Mouse (Mus musculus) lung, embryonic 15.5 days (tissue): ENCODE data around the gene Rasgrp2. TPM values are rescaled to one million over a fixed set of nuclear protein-coding genes. Genes with fewer than 3 reads are reported as not detected.
A peak's percentile ranks its signal among the peaks of the same experiment; 100 is the strongest.

Experiments
- ATAC-seq: fragments of 200-750 bp; cut with Nextera tagmentation; 2 replicates; pipeline ENCODE4 v1.8.0; 2017; ENCODE audit warnings: moderate number of reproducible peaks, borderline replicate concordance; ENCODE audit not compliant: low FRiP score, low TSS enrichment; ENCODE audit errors: extremely low read depth
- H3K27ac ChIP-seq: fragments of 300-500 bp; sonication (generic); 2 replicates; pipeline ENCODE4 v1.5.1; 2015; ENCODE audit warnings: moderate library complexity, mild to moderate bottlenecking, inconsistent platforms
- H3K27me3 ChIP-seq: fragments of 300-500 bp; sonication (generic); 2 replicates; pipeline ENCODE4 v1.6.1; 2015; ENCODE audit warnings: inconsistent platforms
- H3K36me3 ChIP-seq: fragments of 300-500 bp; sonication (generic); 2 replicates; pipeline ENCODE4 v1.6.1; 2015; ENCODE audit warnings: inconsistent platforms
- H3K4me1 ChIP-seq: fragments of 300-500 bp; sonication (generic); 2 replicates; pipeline ENCODE4 v1.6.1; 2015; ENCODE audit warnings: inconsistent platforms
- H3K4me2 ChIP-seq: fragments of 300-500 bp; sonication (generic); 2 replicates; pipeline ENCODE4 v1.6.1; 2015; ENCODE audit warnings: inconsistent platforms, mild to moderate bottlenecking, moderate library complexity
- H3K4me3 ChIP-seq: fragments of 300-500 bp; sonication (generic); 2 replicates; pipeline ENCODE4 v1.5.1; 2015; ENCODE audit warnings: mild to moderate bottlenecking, inconsistent platforms
- H3K9ac ChIP-seq: fragments of 300-500 bp; sonication (generic); 2 replicates; pipeline ENCODE4 v1.6.1; 2015; ENCODE audit warnings: inconsistent platforms
- H3K9me3 ChIP-seq: fragments of 300-500 bp; sonication (generic); 2 replicates; pipeline ENCODE4 v1.6.1; 2016; ENCODE audit warnings: inconsistent platforms
- WGBS: fragments of 180-500 bp; shearing (Covaris S2); methylation state at CpG from one replicate; pipeline ENCODE4 v1.1.7; 2015; 5-methylcytosine and 5-hydroxymethylcytosine counted together
- polyA plus RNA-seq: library from polyadenylated mRNA; unstranded; fragments of >200 nt; fragmentation: Nextera tagmentation; extraction: Ambion mirVana; gene quantifications from 2 replicates; pipeline ENCODE4 v1.2.1, GENCODE M21; 2015

The Rasgrp2 gene
- polyA plus RNA-seq, 1 experiment from 2014 or later: 72.1 TPM

DNA sequence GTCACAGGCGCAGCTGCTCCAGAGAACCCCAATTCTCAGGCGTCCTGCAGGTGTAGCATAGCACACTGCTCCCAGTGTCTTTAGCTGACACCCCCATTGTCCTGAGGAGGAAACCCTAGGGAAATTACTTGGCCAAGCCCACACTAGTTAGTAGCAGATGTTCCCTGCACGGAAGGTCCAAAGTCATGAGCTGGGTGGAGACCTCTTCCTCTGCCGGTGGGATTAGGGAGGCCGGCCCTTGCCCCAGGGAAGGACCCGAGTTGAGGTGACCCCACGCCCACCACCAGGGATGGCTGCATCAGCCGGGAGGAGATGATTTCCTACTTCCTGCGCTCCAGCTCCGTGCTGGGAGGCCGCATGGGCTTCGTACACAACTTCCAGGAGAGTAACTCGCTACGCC is 13.7 kb downstream of the Rasgrp2 start:
- H3K9ac ChIP-seq: no peak overlapping the region
- H3K4me3 ChIP-seq: no peak overlapping the region
- no peak overlapping the region for H3K4me2 ChIP-seq
- peaks cover 8% of the 10 kb centered on the region for H3K27me3 ChIP-seq
- 52% methylated on average over 14 of the region's 14 CpGs for WGBS
- no peaks in the 10 kb centered on the region for H3K9me3 ChIP-seq
- H3K4me1 ChIP-seq: no peaks in the 10 kb centered on the region
- no peak overlapping the region for H3K27ac ChIP-seq
- no peak for ATAC-seq
- no peaks in the 10 kb centered on the region for H3K36me3 ChIP-seq

DNA sequence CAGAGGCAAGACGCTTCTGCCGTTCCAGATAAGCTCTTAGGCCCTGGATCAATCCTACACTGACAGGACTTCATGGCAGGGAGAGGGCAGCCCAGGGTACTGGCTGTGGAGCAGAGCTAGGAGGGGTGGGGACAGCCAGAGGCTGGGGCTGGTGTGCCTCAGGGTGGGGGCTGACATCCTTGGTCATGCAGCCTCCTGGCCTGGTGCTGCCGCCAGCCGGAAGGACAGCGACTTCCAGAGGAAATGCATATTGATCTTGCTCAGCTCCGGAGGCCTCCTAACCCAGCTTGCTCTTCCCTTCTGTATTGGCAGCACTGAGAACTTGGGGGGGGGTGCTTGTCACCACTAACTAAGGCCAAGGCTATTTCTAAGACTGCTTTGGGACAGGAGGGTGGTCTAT is 16.3 kb downstream of the Rasgrp2 start:
- Histone ChIP-seq H3K27me3 (peaks cover 34% of the 10 kb centered on the region), H3K4me3 (no peak overlapping the region), H3K36me3 (no peaks in the 10 kb centered on the region), H3K4me1 (peaks cover 12% of the 10 kb centered on the region), H3K9ac (no peak overlapping the region), H3K9me3 (no peaks in the 10 kb centered on the region), H3K27ac (no peak overlapping the region), H3K4me2 (no peak overlapping the region)
- WGBS: 30% methylated on average over 6 of the region's 6 CpGs
- ATAC-seq: no peak

GRCm38 (mm10) chr19:6416124-6416770 is 17.1 kb downstream of the Rasgrp2 start:
- Histone ChIP-seq H3K4me1 (peaks cover 12% of the 10 kb centered on the region), H3K9ac (no peak overlapping the region), H3K27ac (no peak overlapping the region), H3K27me3 (peaks cover 42% of the 10 kb centered on the region), H3K4me3 (no peak overlapping the region), H3K9me3 (no peaks in the 10 kb centered on the region), H3K36me3 (no peaks in the 10 kb centered on the region), H3K4me2 (no peak overlapping the region)
- no peak for ATAC-seq
- WGBS: 11% methylated on average over 9 of the region's 9 CpGs

DNA sequence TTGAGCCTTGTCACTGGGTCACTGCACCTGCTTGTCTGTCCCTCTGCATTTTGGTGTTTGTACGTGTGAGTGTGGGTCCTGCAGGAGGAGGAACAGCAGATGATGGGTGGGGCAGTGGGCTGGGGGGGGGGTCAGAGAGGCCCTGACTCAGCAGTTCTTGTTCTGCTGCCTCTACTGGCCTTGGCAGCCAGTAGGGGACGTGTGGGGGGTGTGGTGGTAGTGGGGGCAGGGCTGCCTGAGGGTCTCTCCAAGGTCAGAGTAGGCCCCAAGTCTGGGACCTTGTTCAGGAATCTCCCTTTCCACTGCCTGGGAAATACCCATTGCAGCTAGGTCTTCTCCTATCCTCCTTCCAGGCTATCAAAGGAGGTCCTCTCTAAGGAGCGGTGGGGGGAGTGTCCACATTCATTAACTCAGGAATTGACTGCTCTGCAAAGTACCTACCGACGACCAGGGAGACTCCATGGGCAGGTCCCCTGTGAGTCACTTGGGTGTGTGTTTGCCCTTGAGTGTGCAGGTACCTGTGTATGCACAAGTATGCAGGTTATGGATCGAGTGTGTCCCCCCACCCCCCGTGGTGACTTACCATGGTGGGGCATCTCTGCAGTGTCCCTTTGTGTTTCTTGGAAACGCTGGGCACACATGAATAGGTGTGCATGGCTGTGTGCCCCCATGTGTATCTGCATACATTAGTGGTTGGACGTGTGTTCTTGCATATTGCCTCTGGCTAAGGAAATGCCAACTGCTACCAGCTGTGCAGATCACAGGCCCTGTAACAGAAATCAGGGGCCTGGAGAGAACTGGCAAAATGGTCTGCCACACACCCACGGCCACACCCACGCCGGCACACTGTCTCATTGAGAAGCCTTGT is 18.0 kb downstream of the Rasgrp2 start:
- 69% methylated on average over 12 of the region's 12 CpGs for WGBS
- peaks cover 51% of the 10 kb centered on the region for H3K27me3 ChIP-seq
- H3K36me3 ChIP-seq: no peaks in the 10 kb centered on the region
- no peak overlapping the region for H3K9ac ChIP-seq
- H3K27ac ChIP-seq: no peak overlapping the region
- H3K9me3 ChIP-seq: no peaks in the 10 kb centered on the region
- H3K4me1 ChIP-seq: peaks cover 13% of the 10 kb centered on the region
- H3K4me2 ChIP-seq: no peak overlapping the region
- no peak overlapping the region for H3K4me3 ChIP-seq
- ATAC-seq: no peak

- Histone ChIP-seq H3K4me1 (peaks cover 20% of the 10 kb centered on the region), H3K4me2 (peak within 1 kb of the TSS; percentile 98), H3K9me3 (no peaks in the 10 kb centered on the region), H3K9ac (peak within 1 kb of the TSS; percentile 24; the same call in 1 of the 2 replicates), H3K36me3 (no peaks in the 10 kb centered on the region), H3K4me3 (peak within 1 kb of the TSS; percentile 47), H3K27ac (no peak within 1 kb of the TSS), H3K27me3 (peaks cover 61% of the 10 kb centered on the region)
- peak; percentile 75; the same call in 1 of the 2 replicates for ATAC-seq
- 2% methylated on average over 46 of the region's 46 CpGs for WGBS
Measured at GRCm38 (mm10) chr19:6418233-6418879, 19.2 kb downstream of the Rasgrp2 start, which contains the start of gene Nrxn2. Nrxn2 (plus strand) TSS chr19:6418731.

GRCm38 (mm10) chr19:6418984-6419692 is 20.0 kb downstream of the Rasgrp2 start:
- Histone ChIP-seq H3K36me3 (no peaks in the 10 kb centered on the region), H3K4me3 (no peak overlapping the region; the same call in 1 of the 2 replicates), H3K9ac (no peak overlapping the region), H3K9me3 (no peaks in the 10 kb centered on the region), H3K4me1 (peaks cover 20% of the 10 kb centered on the region), H3K27me3 (peaks cover 68% of the 10 kb centered on the region), H3K27ac (no peak overlapping the region), H3K4me2 (peak overlapping the region; percentile 98)
- ATAC-seq: no peak
- WGBS: 9% methylated on average over 18 of the region's 23 CpGs

DNA sequence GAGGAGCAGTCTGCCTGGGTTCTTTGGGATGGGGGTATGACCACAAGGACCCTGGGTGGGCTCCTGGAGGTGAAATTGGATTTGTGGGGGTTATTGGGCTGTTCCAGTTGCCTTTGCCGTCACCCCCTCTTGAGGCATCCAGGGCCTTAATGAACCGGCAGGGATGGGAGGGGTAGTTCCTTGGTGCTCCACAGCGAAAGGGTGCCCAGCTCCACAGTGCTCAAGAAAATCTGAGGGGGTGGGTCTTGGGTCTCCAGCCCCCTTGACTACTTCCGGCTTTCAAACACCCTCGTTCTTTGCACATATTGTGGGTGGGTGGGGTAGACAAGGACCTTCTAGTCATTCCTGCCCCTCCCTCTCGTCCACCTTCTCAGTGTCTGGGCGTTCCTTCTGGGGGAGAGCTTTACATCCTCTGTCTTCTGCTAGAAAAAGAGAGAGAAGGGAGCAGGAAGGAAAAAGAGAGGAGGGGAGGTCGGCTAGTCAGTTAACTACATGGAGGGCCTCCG is 20.7 kb downstream of the Rasgrp2 start:
- Histone ChIP-seq H3K4me1 (peaks cover 20% of the 10 kb centered on the region), H3K4me2 (no peak overlapping the region), H3K4me3 (no peak overlapping the region), H3K27me3 (peaks cover 75% of the 10 kb centered on the region), H3K9me3 (no peaks in the 10 kb centered on the region), H3K36me3 (no peaks in the 10 kb centered on the region), H3K27ac (no peak overlapping the region), H3K9ac (no peak overlapping the region)
- WGBS: 45% methylated on average over 9 of the region's 9 CpGs
- no peak for ATAC-seq

DNA sequence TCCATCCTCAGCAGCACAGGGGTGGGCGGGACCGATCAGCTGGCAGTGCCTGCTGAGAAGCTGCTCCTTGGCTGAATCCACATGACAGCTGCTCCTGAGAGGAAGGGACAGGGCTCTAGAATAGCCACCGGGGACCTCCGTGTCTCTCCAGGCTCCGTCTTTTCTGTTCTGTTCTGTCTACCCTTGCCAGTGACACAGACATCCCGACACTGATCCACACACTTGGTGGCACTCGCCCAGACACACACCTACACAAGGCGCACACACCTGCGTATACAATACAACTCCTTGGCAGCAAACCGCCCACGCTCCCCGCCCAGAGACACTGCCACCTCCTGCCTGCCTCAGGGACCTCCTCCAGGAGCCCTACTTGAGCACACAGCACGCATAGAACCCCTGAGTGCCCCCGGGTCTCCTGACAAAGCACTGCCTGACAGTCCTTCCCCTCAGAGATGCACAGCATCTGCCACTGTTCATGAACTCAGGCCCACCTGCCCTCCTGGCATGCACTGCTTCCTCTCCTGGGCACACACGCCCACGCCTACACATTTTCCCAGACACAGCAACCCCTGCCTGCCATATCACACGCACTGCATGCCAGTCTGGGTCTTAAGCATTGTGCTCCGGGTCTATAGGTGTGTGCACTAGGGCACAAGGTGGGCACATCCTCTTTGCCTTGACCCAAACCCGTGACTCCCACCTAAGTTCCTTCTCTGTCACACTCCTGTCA is 21.5 kb downstream of the Rasgrp2 start:
- peaks cover 83% of the 10 kb centered on the region for H3K27me3 ChIP-seq
- peaks cover 20% of the 10 kb centered on the region for H3K4me1 ChIP-seq
- WGBS: 46% methylated on average over 19 of the region's 19 CpGs
- no peak overlapping the region for H3K4me2 ChIP-seq
- no peak overlapping the region for H3K4me3 ChIP-seq
- H3K9ac ChIP-seq: no peak overlapping the region
- no peaks in the 10 kb centered on the region for H3K9me3 ChIP-seq
- ATAC-seq: no peak
- no peaks in the 10 kb centered on the region for H3K36me3 ChIP-seq
- no peak overlapping the region for H3K27ac ChIP-seq

- Histone ChIP-seq H3K27ac (no peak overlapping the region), H3K4me2 (no peak overlapping the region), H3K9me3 (no peaks in the 10 kb centered on the region), H3K36me3 (no peaks in the 10 kb centered on the region), H3K4me1 (peaks cover 20% of the 10 kb centered on the region), H3K27me3 (peaks cover 88% of the 10 kb centered on the region), H3K4me3 (no peak overlapping the region), H3K9ac (no peak overlapping the region)
- no peak for ATAC-seq
- 73% methylated on average over 9 of the region's 9 CpGs for WGBS
Measured at GRCm38 (mm10) chr19:6421211-6421590, 22.1 kb downstream of the Rasgrp2 start.

DNA sequence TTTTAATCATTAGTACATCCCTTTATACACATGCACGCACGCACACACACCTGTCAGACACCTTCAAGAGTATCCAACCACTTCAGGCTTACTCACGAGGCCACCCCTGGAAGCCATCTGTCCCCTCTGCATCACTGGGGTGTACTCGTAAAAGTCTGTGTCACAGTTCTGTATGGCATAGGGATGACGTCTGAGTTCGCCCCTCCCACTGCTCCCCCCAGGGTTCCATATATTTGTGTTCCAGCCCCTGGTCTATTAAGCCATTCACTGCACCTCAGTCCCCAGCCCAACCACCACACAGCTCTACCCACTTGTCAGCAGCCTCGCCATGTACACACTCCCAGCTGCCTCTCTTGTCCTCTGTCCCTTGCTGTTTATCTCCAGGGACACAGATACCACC is 22.9 kb downstream of the Rasgrp2 start:
- Histone ChIP-seq H3K27me3 (peaks cover 96% of the 10 kb centered on the region), H3K36me3 (no peaks in the 10 kb centered on the region), H3K4me3 (no peak overlapping the region), H3K9me3 (no peaks in the 10 kb centered on the region), H3K4me2 (no peak overlapping the region), H3K27ac (no peak overlapping the region), H3K9ac (no peak overlapping the region), H3K4me1 (peaks cover 20% of the 10 kb centered on the region)
- ATAC-seq: no peak
- 53% methylated on average over 7 of the region's 7 CpGs for WGBS

DNA sequence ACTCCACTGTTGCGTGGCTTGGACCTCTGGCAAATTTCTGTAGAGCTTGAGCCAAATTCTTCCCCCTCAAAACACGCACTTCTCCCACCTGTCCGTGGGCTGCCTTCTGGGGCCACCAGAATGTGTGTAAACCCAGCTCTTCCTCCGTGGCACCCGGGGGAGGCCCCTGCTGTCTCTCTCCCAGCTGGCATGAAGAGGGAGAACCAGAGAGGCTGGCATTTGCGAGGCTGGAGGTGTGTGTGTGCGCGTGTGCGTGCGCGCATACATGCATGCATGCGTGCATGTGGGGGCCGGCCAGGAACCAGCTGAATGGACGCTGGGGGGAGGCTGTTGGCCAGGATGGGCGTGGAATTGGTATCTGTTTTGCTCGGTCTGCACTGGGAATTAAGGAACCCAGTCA is 24.1 kb downstream of the Rasgrp2 start:
- whole genome bisulfite sequencing: 77% methylated on average over 16 of the region's 16 CpGs
- H3K27ac ChIP-seq: no peak overlapping the region
- ATAC-seq: no peak
- no peak overlapping the region for H3K9ac ChIP-seq
- H3K4me1 ChIP-seq: peaks cover 25% of the 10 kb centered on the region
- H3K9me3 ChIP-seq: no peaks in the 10 kb centered on the region
- no peaks in the 10 kb centered on the region for H3K36me3 ChIP-seq
- peaks cover 97% of the 10 kb centered on the region for H3K27me3 ChIP-seq
- H3K4me2 ChIP-seq: no peak overlapping the region
- no peak overlapping the region for H3K4me3 ChIP-seq
